Mouse (Mus musculus): ENCODE results near the gene Aoc2. TPM values are rescaled to one million over a fixed set of nuclear protein-coding genes. Genes with fewer than 3 reads are reported as not detected.
A peak's percentile ranks its signal among the peaks of the same experiment; 100 is the strongest.

The Aoc2 gene
- polyA plus RNA-seq, 1 experiment = 10.1 TPM

- no peak for TF ChIP-seq POLR2A (IDR thresholded peaks at IDR 0.05; ENCODE audit: borderline replicate concordance, extremely low read depth, insufficient read depth, insufficient read length, poor library complexity, severe bottlenecking)
- no peak for TF ChIP-seq CTCF (IDR thresholded peaks at IDR 0.05; ENCODE audit: borderline replicate concordance, extremely low read depth, insufficient read depth, insufficient read length)
- no peak for DNase-seq (ENCODE audit: low read depth)
Observed at GRCm38 (mm10) chr11:101295191-101295590, 29.7 kb upstream of the Aoc2 start.

GRCm38 (mm10) chr11:101300881-101301280, 24.0 kb upstream of the Aoc2 start:
- TF ChIP-seq POLR2A (IDR thresholded peaks at IDR 0.05; ENCODE audit: borderline replicate concordance, extremely low read depth, insufficient read depth, insufficient read length, poor library complexity, severe bottlenecking) (no peak), CTCF (IDR thresholded peaks at IDR 0.05; ENCODE audit: borderline replicate concordance, extremely low read depth, insufficient read depth, insufficient read length) (peak; percentile 5; the same call in 1 of the 2 replicates)
- no peak for DNase-seq (ENCODE audit: low read depth)

GRCm38 (mm10) chr11:101301299-101302003, 23.4 kb upstream of the Aoc2 start:
- no peak for DNase-seq (ENCODE audit: low read depth)
- TF ChIP-seq CTCF (IDR thresholded peaks at IDR 0.05; ENCODE audit: borderline replicate concordance, extremely low read depth, insufficient read depth, insufficient read length) = no peak
- TF ChIP-seq POLR2A (IDR thresholded peaks at IDR 0.05; ENCODE audit: borderline replicate concordance, extremely low read depth, insufficient read depth, insufficient read length, poor library complexity, severe bottlenecking) = no peak

- TF ChIP-seq POLR2A (IDR thresholded peaks at IDR 0.05; ENCODE audit: borderline replicate concordance, extremely low read depth, insufficient read depth, insufficient read length, poor library complexity, severe bottlenecking) (peak; percentile 39; the same call in 1 of the 2 replicates), CTCF (IDR thresholded peaks at IDR 0.05; ENCODE audit: borderline replicate concordance, extremely low read depth, insufficient read depth, insufficient read length) (peak; percentile 98)
- DNase-seq (ENCODE audit: low read depth) = peak; percentile 98
Observed at GRCm38 (mm10) chr11:101302004-101302798, 22.7 kb upstream of the Aoc2 start, which contains the start of gene Becn1. TSS of gene Becn1 (minus strand) at chr11:101302286.

- DNase-seq (ENCODE audit: low read depth) = no peak
- TF ChIP-seq POLR2A (IDR thresholded peaks at IDR 0.05; ENCODE audit: borderline replicate concordance, extremely low read depth, insufficient read depth, insufficient read length, poor library complexity, severe bottlenecking) (no peak), CTCF (IDR thresholded peaks at IDR 0.05; ENCODE audit: borderline replicate concordance, extremely low read depth, insufficient read depth, insufficient read length) (no peak)
Observed at GRCm38 (mm10) chr11:101307744-101308143, 17.1 kb upstream of the Aoc2 start.

- TF ChIP-seq POLR2A (IDR thresholded peaks at IDR 0.05; ENCODE audit: borderline replicate concordance, extremely low read depth, insufficient read depth, insufficient read length, poor library complexity, severe bottlenecking) (no peak), CTCF (IDR thresholded peaks at IDR 0.05; ENCODE audit: borderline replicate concordance, extremely low read depth, insufficient read depth, insufficient read length) (no peak)
- no peak for DNase-seq (ENCODE audit: low read depth)
Observed at GRCm38 (mm10) chr11:101311083-101311482, 13.8 kb upstream of the Aoc2 start.

GRCm38 (mm10) chr11:101312150-101312549, 12.7 kb upstream of the Aoc2 start:
- DNase-seq (ENCODE audit: low read depth) = no peak
- no peak for TF ChIP-seq CTCF (IDR thresholded peaks at IDR 0.05; ENCODE audit: borderline replicate concordance, extremely low read depth, insufficient read depth, insufficient read length)
- no peak for TF ChIP-seq POLR2A (IDR thresholded peaks at IDR 0.05; ENCODE audit: borderline replicate concordance, extremely low read depth, insufficient read depth, insufficient read length, poor library complexity, severe bottlenecking)

- TF ChIP-seq POLR2A (IDR thresholded peaks at IDR 0.05; ENCODE audit: borderline replicate concordance, extremely low read depth, insufficient read depth, insufficient read length, poor library complexity, severe bottlenecking) = no peak
- TF ChIP-seq CTCF (IDR thresholded peaks at IDR 0.05; ENCODE audit: borderline replicate concordance, extremely low read depth, insufficient read depth, insufficient read length) = no peak
- DNase-seq (ENCODE audit: low read depth) = no peak
Observed at GRCm38 (mm10) chr11:101314567-101314966, 10.3 kb upstream of the Aoc2 start.

- no peak for DNase-seq (ENCODE audit: low read depth)
- TF ChIP-seq POLR2A (IDR thresholded peaks at IDR 0.05; ENCODE audit: borderline replicate concordance, extremely low read depth, insufficient read depth, insufficient read length, poor library complexity, severe bottlenecking) (no peak), CTCF (IDR thresholded peaks at IDR 0.05; ENCODE audit: borderline replicate concordance, extremely low read depth, insufficient read depth, insufficient read length) (no peak)
Observed at GRCm38 (mm10) chr11:101315082-101315650, 9.7 kb upstream of the Aoc2 start.

GRCm38 (mm10) chr11:101315665-101316500, 9.0 kb upstream of the Aoc2 start, which contains the start of gene Psme3:
TSS of gene Psme3 (plus strand) at chr11:101316213.
- TF ChIP-seq POLR2A (IDR thresholded peaks at IDR 0.05; ENCODE audit: borderline replicate concordance, extremely low read depth, insufficient read depth, insufficient read length, poor library complexity, severe bottlenecking) (peak; percentile 95), CTCF (IDR thresholded peaks at IDR 0.05; ENCODE audit: borderline replicate concordance, extremely low read depth, insufficient read depth, insufficient read length) (no peak)
- peak; percentile 97 for DNase-seq (ENCODE audit: low read depth)
